Mouse (Mus musculus): Measurements from ENCODE around the gene Gtpbp6. TPM values are rescaled to one million over a fixed set of nuclear protein-coding genes. Genes with fewer than 3 reads are reported as not detected.
A peak's percentile ranks its signal among the peaks of the same experiment; 100 is the strongest.
"Not testable (repeated sequence)": the region's sequence is repeated elsewhere in the genome, so short reads cannot be mapped to it uniquely, and the experiment has no call there.

Gene Gtpbp6
- polyA plus RNA-seq (2015; fragmentation: Nextera tagmentation; extraction: Ambion mirVana): 33.2 and 33.9 TPM in 2 replicates

DNA sequence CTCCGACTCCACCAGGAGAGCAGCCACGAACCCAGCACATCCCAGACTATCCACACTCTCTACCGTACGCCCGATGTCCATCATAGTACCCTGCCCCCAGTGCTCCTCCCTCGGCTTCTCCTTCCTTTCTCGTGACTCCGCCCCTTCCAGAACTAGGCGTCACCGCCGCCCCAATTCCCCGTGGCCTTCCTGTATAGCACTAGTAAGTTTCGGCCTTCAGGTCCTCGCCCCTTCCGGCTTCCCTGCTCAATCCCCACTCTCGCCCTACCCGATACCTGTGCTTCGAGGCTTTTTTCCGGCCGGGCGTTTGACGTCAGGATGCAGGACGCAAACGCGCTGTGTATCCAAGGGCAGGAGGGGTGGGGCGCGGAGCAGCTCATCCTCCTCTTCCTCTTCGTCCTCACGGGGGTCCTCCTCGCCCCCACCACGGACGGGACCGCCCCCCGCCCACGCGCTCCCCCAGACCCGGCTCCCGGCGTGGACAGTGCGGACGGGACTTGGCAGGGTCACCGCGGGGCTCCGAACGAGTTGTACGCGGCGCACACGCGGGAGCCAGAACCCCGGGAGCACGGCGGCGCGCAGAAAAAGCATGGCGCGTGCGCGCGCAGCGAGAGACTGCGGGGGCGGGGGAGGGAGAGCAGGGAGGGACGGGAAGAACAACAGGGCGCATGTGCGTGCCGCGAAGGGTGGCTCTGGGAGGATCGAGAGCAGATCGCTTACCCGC lies at the start of gene Gtpbp6:
Gene Gtpbp6, minus strand, starts transcription at position 617 of the 724 bp plus-strand sequence.
- H3K4me2 ChIP-seq: peak within 1 kb of the TSS; percentile 83
- H3K4me3 ChIP-seq: peak within 1 kb of the TSS; percentile 87
- H3K36me3 ChIP-seq: peaks cover 42% of the 10 kb centered on the region
- H3K27me3 ChIP-seq: no peaks in the 10 kb centered on the region
- under 1% methylated on average over 70 of the region's 71 CpGs for WGBS
- H3K9ac ChIP-seq: peak within 1 kb of the TSS; percentile 85
- peak; percentile 89 for ATAC-seq (ENCODE audit: insufficient number of reproducible peaks, low FRiP score, low TSS enrichment, low read depth)
- H3K9me3 ChIP-seq: no peaks in the 10 kb centered on the region
- peaks cover 18% of the 10 kb centered on the region for H3K4me1 ChIP-seq
- H3K27ac ChIP-seq: peak within 1 kb of the TSS; percentile 99

GRCm38 (mm10) chr5:110143007-110143406 lies 35.0 kb upstream of the Gtpbp6 start:
- Histone ChIP-seq H3K4me2 (no peak overlapping the region), H3K9ac (no peak overlapping the region), H3K36me3 (peaks cover 57% of the 10 kb centered on the region), H3K4me3 (no peak overlapping the region), H3K27ac (no peak overlapping the region), H3K4me1 (no peaks in the 10 kb centered on the region), H3K27me3 (no peaks in the 10 kb centered on the region), H3K9me3 (no peaks in the 10 kb centered on the region)
- ATAC-seq (ENCODE audit: insufficient number of reproducible peaks, low FRiP score, low TSS enrichment, low read depth): no peak
- 89% methylated on average over 5 of the region's 5 CpGs for WGBS

DNA sequence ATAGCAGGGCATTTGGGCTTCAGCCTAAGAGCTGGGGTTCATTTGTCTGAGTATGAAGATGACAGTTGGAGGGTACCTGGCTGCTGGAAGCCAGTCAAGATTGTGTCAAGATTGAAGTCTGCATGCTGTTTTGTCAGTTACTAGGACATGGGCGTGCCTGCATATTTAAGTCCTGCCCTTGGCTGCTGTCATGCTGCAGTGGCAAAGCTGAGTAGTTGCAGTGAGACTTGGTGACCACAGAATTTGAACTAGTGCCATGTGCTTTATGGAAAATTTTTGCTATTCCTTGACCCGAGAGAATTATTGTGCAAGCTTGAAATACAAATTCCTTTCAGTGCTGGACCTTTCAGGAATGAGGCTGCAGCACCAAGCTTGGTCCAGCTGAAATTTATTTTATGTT lies 34.3 kb upstream of the Gtpbp6 start:
- no peaks in the 10 kb centered on the region for H3K9me3 ChIP-seq
- H3K27me3 ChIP-seq: no peaks in the 10 kb centered on the region
- ATAC-seq (ENCODE audit: insufficient number of reproducible peaks, low FRiP score, low TSS enrichment, low read depth): no peak
- no peak overlapping the region for H3K9ac ChIP-seq
- H3K4me1 ChIP-seq: no peaks in the 10 kb centered on the region
- H3K4me2 ChIP-seq: no peak overlapping the region
- H3K27ac ChIP-seq: no peak overlapping the region
- no peak overlapping the region for H3K4me3 ChIP-seq
- WGBS: 85% methylated on average over 2 of the region's 2 CpGs
- H3K36me3 ChIP-seq: peaks cover 51% of the 10 kb centered on the region

DNA sequence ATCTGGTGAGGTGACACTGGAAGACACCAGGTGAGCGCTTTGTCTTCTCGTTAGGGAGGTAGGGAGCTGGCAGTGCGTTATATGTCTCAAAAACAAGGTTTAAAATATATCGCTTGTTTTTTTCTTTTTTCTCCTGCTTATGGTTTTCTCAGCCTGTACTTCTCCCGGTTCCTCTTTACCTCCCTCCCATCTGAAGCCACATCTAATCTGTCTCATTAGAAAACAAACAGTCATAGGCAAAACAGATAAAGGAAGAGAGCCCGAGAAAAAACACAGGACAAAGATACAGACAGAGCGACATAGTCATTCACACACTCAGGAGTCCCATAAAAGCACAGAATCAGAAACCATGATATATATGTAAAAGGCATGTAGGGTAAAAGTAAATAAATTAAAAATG lies 32.4 kb upstream of the Gtpbp6 start:
- Histone ChIP-seq H3K4me2 (no peak overlapping the region), H3K4me3 (no peak overlapping the region), H3K36me3 (peaks cover 36% of the 10 kb centered on the region), H3K4me1 (peaks cover 7% of the 10 kb centered on the region; the same call in 1 of the 2 replicates), H3K9ac (no peak overlapping the region), H3K9me3 (no peaks in the 10 kb centered on the region), H3K27me3 (no peaks in the 10 kb centered on the region), H3K27ac (no peak overlapping the region)
- no peak for ATAC-seq (ENCODE audit: insufficient number of reproducible peaks, low FRiP score, low TSS enrichment, low read depth)
- WGBS: 94% methylated on average over 7 of the region's 7 CpGs

- 96% methylated on average over 3 of the region's 3 CpGs for WGBS
- H3K4me1 ChIP-seq: peaks cover 7% of the 10 kb centered on the region; the same call in 1 of the 2 replicates
- ATAC-seq (ENCODE audit: insufficient number of reproducible peaks, low FRiP score, low TSS enrichment, low read depth): no peak
- H3K4me3 ChIP-seq: no peak overlapping the region
- H3K9ac ChIP-seq: no peak overlapping the region
- peaks cover 27% of the 10 kb centered on the region for H3K36me3 ChIP-seq
- H3K27me3 ChIP-seq: no peaks in the 10 kb centered on the region
- H3K27ac ChIP-seq: no peak overlapping the region
- no peak overlapping the region for H3K4me2 ChIP-seq
- no peaks in the 10 kb centered on the region for H3K9me3 ChIP-seq
These were observed 31.3 kb upstream of the Gtpbp6 start for GRCm38 (mm10) chr5:110139325-110139724.

DNA sequence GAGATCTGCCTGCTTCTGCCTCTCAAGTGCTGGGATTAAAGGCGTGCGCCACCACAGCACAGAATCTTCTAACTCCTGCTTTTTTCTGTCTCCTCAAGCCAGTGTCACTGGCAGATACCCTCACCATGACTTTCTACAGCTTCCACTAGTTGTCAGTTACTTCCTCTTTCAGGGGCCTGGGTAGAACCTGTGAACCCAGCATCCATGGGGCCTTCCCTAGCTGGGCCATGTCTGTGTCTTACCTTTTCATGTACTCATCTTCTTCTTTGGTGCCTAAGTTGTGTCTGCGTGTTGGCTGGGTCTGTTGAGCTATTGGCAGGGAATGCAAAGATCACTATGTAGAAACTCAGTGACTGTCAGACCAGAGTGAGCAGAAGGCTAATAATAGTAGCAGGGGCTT lies 29.8 kb upstream of the Gtpbp6 start:
- Histone ChIP-seq H3K9me3 (no peaks in the 10 kb centered on the region), H3K4me3 (no peak overlapping the region), H3K36me3 (peaks cover 17% of the 10 kb centered on the region; the same call in 1 of the 2 replicates), H3K9ac (no peak overlapping the region), H3K4me1 (peaks cover 7% of the 10 kb centered on the region; the same call in 1 of the 2 replicates), H3K4me2 (no peak overlapping the region), H3K27ac (no peak overlapping the region), H3K27me3 (no peaks in the 10 kb centered on the region)
- ATAC-seq (ENCODE audit: insufficient number of reproducible peaks, low FRiP score, low TSS enrichment, low read depth): no peak
- WGBS: 91% methylated on average over 3 of the region's 3 CpGs

DNA sequence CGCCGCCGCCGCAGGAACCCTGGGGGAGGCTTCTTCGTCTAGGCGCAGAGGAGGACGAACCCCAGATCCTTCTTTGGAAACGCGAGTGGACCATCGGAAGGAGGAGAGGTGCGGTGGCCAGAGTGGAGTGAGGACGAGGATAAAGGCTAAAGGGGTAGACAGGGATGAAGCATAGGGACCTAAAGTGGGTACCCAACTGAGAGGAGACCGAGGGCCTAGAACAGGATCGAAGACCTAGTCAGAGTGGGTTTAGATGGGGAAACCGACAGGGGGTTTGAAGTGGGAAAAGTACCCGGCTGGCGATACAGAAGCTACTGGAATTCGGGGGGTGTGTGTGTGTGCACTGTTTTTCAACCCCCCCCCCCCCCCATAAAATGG lies 28.1 kb upstream of the Gtpbp6 start:
- peaks cover 7% of the 10 kb centered on the region; the same call in 1 of the 2 replicates for H3K4me1 ChIP-seq
- 4% methylated on average over 18 of the region's 18 CpGs for WGBS
- H3K9ac ChIP-seq: peak overlapping the region; percentile 67
- H3K9me3 ChIP-seq: no peaks in the 10 kb centered on the region
- peak overlapping the region; percentile 84 for H3K4me3 ChIP-seq
- peak overlapping the region; percentile 43 for H3K27ac ChIP-seq
- peaks cover 6% of the 10 kb centered on the region; the same call in 1 of the 2 replicates for H3K36me3 ChIP-seq
- peak overlapping the region; percentile 74 for H3K4me2 ChIP-seq
- peak; percentile 17; the same call in 1 of the 2 replicates for ATAC-seq (ENCODE audit: insufficient number of reproducible peaks, low FRiP score, low TSS enrichment, low read depth)
- H3K27me3 ChIP-seq: no peaks in the 10 kb centered on the region

DNA sequence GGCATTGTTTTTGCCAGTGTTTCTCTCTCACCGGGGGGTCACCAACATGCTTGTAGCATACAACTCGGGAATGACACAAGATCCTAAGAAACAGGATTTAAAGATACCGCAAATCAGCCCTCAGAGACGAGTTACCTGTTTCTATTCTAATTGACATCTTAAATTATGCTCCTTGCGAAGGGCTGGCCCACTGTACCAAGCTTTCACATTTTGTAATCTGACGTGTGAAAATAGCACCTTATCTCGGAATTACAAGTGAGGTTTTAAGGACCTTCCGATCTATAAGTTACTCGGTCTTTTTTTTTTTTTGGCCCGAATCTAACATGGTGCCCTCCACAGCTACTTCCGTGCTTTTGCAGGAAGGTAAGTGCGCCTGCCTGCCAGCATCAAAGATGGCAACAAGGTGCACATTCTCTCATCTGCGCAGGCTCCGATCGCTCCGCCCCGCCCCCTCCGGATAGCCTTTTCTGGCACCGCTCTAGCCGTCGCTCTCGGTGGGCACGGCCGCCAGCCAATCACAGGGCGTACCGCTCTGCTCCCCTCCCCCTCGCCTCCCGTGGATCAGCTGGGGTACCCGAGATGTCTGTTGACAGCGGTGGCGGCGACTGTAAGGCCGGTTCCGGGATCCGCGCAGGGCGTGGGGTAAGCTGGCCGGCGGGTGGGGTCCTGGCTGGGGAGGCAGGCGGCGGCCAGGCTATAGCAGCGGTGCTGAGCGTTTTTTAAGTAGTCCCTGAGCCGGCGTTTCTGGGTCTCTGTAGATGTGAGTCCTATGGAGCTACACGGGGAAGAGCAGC lies 27.5 kb upstream of the Gtpbp6 start, which contains the start of gene Chfr:
Gene Chfr, plus strand, starts transcription at position 550 of the 794 bp plus-strand sequence.
- 4% methylated on average over 46 of the region's 46 CpGs for WGBS
- Histone ChIP-seq H3K4me2 (peak within 1 kb of the TSS; percentile 74), H3K27ac (peak within 1 kb of the TSS; percentile 51), H3K9ac (peak within 1 kb of the TSS; percentile 67), H3K4me1 (peaks cover 7% of the 10 kb centered on the region; the same call in 1 of the 2 replicates), H3K27me3 (no peaks in the 10 kb centered on the region), H3K4me3 (peak within 1 kb of the TSS; percentile 84), H3K36me3 (peaks cover 9% of the 10 kb centered on the region; the same call in 1 of the 2 replicates), H3K9me3 (no peaks in the 10 kb centered on the region)
- peak; percentile 99 for ATAC-seq (ENCODE audit: insufficient number of reproducible peaks, low FRiP score, low TSS enrichment, low read depth)

DNA sequence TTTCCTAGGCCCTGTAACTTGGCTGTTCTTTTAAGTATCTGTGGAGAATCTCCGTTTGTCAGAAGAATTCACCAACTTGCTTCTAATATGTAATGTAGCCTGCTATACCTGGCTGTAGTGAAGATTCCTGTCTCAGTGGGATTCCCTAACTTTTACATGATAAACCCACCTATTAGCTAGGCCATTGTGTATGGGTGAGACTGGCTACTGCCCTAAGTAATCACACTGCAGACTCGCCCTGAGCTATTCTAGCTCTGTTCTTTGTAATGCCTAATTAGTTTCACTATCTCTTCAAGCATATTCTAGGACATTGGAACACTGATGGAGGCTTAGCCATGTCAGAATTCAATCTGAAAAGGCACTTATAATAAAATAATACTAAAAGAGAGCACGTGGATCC lies 14.4 kb upstream of the Gtpbp6 start:
- H3K27ac ChIP-seq; H3K9ac ChIP-seq; H3K9me3 ChIP-seq; H3K4me2 ChIP-seq; H3K27me3 ChIP-seq; H3K4me3 ChIP-seq; H3K4me1 ChIP-seq; ATAC-seq (ENCODE audit: insufficient number of reproducible peaks, low FRiP score, low TSS enrichment, low read depth): not testable (repeated sequence)
- H3K36me3 ChIP-seq: peaks cover 30% of the 10 kb centered on the region
- WGBS: 85% methylated on average over 3 of the region's 3 CpGs

GRCm38 (mm10) chr5:110109991-110110441 lies 2.0 kb upstream of the Gtpbp6 start, which contains the start of gene Zfp605:
Zfp605 (plus strand) TSS chr5:110110092.
- peak within 1 kb of the TSS; percentile 59 for H3K4me2 ChIP-seq
- peak; percentile 46 for ATAC-seq (ENCODE audit: insufficient number of reproducible peaks, low FRiP score, low TSS enrichment, low read depth)
- H3K27ac ChIP-seq: peak within 1 kb of the TSS; percentile 76
- H3K9me3 ChIP-seq: no peaks in the 10 kb centered on the region
- peak within 1 kb of the TSS; percentile 33; the same call in 1 of the 2 replicates for H3K9ac ChIP-seq
- under 1% methylated on average over 12 of the region's 12 CpGs for WGBS
- no peaks in the 10 kb centered on the region for H3K27me3 ChIP-seq
- peaks cover 18% of the 10 kb centered on the region for H3K4me1 ChIP-seq
- peak within 1 kb of the TSS; percentile 51 for H3K4me3 ChIP-seq
- H3K36me3 ChIP-seq: peaks cover 28% of the 10 kb centered on the region

DNA sequence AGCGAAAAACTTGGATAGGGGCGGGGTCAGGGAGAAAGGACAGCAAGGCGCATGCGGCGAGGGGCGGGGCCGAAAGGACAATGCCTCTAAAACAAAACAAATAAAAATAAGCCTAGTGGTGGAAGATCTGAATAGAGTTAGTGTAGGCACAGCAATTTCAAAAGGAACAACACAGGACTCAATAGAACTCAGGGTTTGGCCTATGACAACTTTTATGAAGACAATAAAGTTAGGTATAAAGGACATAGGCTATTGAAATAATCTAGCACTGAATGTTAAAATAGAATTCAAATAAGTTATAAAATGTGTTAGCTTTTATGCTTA lies 270 bp upstream of the Gtpbp6 start:
- H3K9ac ChIP-seq: no peak overlapping the region
- WGBS: 0% methylated on average over 7 of the region's 7 CpGs

More for the DNA sequence above, 270 bp upstream of the Gtpbp6 start:
- H3K36me3 ChIP-seq: peaks cover 42% of the 10 kb centered on the region
- peaks cover 18% of the 10 kb centered on the region for H3K4me1 ChIP-seq
- peak overlapping the region; percentile 83 for H3K4me2 ChIP-seq
- no peak for ATAC-seq (ENCODE audit: insufficient number of reproducible peaks, low FRiP score, low TSS enrichment, low read depth)
- H3K27me3 ChIP-seq: no peaks in the 10 kb centered on the region
- H3K4me3 ChIP-seq: peak overlapping the region; percentile 87
- H3K27ac ChIP-seq: peak overlapping the region; percentile 99
- no peaks in the 10 kb centered on the region for H3K9me3 ChIP-seq
